Mouse (Mus musculus) hematopoietic multipotent progenitor cell, adult 10-12 weeks (in vitro differentiated cells): ENCODE data around the gene Itgb5. TPM values are rescaled to one million over a fixed set of nuclear protein-coding genes. Genes with fewer than 3 reads are reported as not detected.

Source experiments
- polyA plus RNA-seq: library from polyadenylated mRNA; stranded (reverse); fragments of >175 nt; gene quantifications from 2 replicates; pipeline ENCODE4 v1.2.3, GENCODE M21; 2012; ENCODE audit warnings: low replicate concordance

Itgb5 gene
- polyA plus RNA-seq, result 11.5 and 16.4 TPM in 2 replicates

DNA sequence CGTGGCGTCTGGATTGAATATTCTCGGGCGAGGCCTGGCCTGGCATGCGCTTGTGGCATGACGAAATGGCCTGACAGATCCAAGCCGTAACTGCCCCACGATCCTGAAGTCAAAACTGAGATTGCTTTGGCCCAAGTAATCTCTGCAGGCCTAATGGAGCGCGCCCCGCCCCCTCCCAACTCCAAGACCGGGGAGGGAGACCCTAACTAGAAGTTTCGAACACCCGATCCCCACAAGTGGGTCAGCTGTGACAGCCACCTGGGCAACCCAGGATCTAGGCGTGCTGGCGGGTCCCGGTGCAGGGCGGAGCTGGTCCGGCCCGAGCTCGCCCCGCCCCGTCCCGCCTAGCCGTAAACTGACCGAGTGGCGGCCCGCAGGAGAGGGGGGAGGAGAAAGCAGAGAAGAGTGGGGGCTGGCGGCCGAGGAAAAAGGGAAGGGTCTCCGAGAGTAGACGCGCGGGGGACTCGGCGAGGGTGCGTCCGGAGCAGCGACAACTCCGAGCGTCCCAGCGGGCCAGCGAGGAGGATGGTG is at the start of gene Itgb5:
TSS of gene Itgb5 (plus strand) at position 365 of the 531 bp plus-strand sequence.

DNA sequence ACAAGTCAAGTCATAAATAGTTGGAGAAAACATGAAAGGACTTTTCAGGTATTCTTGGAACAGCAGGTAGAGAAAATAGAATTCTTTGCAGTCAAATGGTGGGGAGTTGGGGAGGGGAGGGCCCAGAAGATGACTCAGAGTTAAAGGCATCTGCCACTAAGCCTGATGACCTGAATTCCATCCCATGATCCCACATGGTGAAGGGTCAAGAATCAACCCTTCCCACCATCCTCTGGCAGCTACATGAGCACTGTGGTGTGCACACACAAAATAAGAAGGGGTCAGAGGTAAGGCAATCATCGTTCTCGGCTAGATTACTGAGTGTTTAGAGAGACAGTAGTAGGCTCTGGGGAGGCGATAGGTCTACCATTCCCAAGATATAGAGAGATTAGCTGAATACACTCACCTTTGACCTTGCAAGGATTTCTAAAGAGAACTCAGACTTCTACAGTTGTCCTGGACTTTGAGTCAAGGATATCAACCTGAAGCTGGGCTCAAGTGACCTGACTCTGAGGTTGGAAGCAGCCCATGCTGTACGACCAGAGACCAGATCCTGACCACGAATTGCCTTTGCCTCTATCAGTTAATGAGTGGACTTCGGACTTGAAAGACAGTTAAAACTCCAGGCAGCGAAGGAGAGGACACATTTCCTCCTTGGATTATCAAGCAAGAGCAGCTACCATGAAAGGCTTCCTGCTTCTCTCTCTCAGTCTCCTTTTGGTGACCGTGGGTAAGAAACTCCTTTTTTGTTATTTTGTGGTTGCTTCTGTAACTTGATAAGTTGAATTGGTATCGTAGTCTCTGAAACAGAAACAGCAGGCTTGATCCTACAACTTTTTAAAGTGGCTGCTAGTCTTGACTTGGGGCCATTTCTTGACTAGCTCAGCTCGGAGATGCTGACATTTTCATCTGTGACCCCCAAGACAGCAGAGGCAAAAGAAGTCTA is 35.3 kb upstream of the Itgb5 start, which contains the start of gene Muc13:
TSS of gene Muc13 (plus strand) at position 192 of the 946 bp plus-strand sequence.

DNA sequence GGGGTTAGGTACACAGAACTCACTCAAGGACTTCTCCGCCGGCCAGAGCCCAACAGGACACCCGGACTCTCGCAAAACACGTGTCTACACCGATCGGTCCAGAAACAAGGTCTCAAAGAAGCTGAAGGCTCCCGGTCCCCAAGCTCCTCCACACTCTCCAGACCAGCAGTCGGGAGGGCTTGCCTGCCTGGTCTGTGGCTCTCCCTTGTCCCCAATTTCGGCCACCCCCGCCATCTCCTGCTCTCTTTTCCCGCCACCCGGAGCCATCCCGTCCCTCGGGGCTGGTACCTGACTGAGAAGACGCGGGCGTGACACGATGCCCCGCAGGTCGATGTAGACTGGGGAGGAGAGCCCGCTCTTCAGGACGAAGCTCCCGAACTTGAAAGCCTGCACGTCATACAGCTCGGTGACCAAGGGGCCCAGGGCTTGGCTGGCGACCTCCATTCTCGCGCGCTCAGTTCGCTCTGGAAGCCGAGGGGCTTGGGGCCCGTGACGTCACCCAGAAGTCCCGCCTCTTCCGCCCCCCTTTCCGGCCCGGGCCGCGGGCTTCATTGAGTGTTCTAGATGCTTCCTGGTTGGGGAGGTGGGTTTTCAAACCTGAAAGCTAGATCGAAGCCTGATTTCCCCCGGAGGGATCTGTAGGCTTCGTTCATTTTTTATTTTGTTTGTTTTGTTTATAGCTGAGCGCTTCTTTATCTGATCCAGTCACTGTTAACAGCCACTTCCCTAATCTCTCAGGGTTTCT is 137.2 kb downstream of the Itgb5 start, which contains the start of gene Umps:
TSS of gene Umps (minus strand) at position 501 of the 745 bp plus-strand sequence.

Other genes starting within 250 kb of the Itgb5 start
- 21.3 and 22.0 TPM in 2 replicates for gene Heg1, start 145.3 kb upstream of the Itgb5 start, polyA plus RNA-seq
- gene Muc13, start 35.6 kb upstream of the Itgb5 start, polyA plus RNA-seq, result 0.05 and 0.54 TPM in 2 replicates
- 2.8 and 8.4 TPM in 2 replicates for gene Umps, start 137.4 kb downstream of the Itgb5 start, polyA plus RNA-seq